In genomic region chr12:25264408-25264807, GRCm38 (mm10) we compare ENCODE assay signal across 22 mouse cellular contexts.
A peak's percentile ranks its signal among the peaks of the same experiment; 100 is the strongest.
DNase-seq lines count a peak whose midpoint lies in the region; ATAC-seq and TF ChIP-seq lines count a peak whose summit lies in the region.
"Had no signal": no experiment of that assay in that cellular context is flagged by ENCODE, and none has a peak within 500 bp of the region (broad histone marks: within the 10 kb centered on the region; RNA-seq: fewer than 3 reads in every experiment).

No protein-coding gene starts in this region.

- 88% methylated on average over 3 of the region's 3 CpGs for WGBS in forebrain, embryonic 10.5 days
- WGBS in forebrain, postnatal 0 days, result 86% methylated on average over 3 of the region's 3 CpGs
- WGBS in kidney, embryonic 14.5 days, result 43% methylated on average over 3 of the region's 3 CpGs
- WGBS in liver, adult 2 months, result 89% methylated on average over 3 of the region's 3 CpGs
- 65% methylated on average over 3 of the region's 3 CpGs for WGBS in liver, embryonic 12.5 days (ENCODE audit: insufficient replicate concordance)

- no peaks in the 10 kb centered on the region for H3K36me3 ChIP-seq in forebrain, embryonic 10.5 days (replicated peaks)
- H3K36me3 ChIP-seq in forebrain, postnatal 0 days (ENCODE audit: insufficient read depth), result no peaks in the 10 kb centered on the region
- no peaks in the 10 kb centered on the region for H3K36me3 ChIP-seq in kidney, embryonic 14.5 days (ENCODE audit: control insufficient read depth, insufficient read depth, low read length)
- H3K36me3 ChIP-seq in liver, adult 2 months (ENCODE audit: control insufficient read depth, insufficient read depth, low read length), result no peaks in the 10 kb centered on the region
- H3K36me3 ChIP-seq in liver, embryonic 12.5 days, result no peaks in the 10 kb centered on the region
- H3K36me3 ChIP-seq: embryonic facial prominence, embryonic 12.5 days; forebrain, embryonic 12.5 days; heart, embryonic 10.5 days; hindbrain, embryonic 12.5 days had no signal

- TF ChIP-seq CTCF in forebrain, postnatal 0 days (IDR thresholded peaks at IDR 0.05; ENCODE audit: low read depth), result no peak
- TF ChIP-seq CTCF in liver, adult 2 months (IDR thresholded peaks at IDR 0.05; ENCODE audit: low read depth, low read length), result no peak

- no peak for ATAC-seq in forebrain, postnatal 0 days
- peak; percentile 56; the same call in 1 of the 2 replicates for ATAC-seq in kidney, embryonic 14.5 days (ENCODE audit: low FRiP score, low TSS enrichment)
- no peak for ATAC-seq in liver, embryonic 12.5 days
- ATAC-seq: CD4-positive, CD25-positive, alpha-beta regulatory T cell, adult 4 months; forebrain, embryonic 16.5 days; hindbrain, embryonic 16.5 days had no signal

- 0 out of 2 replicates have a peak overlapping the region, but pooled peaks have one; percentile 16 for H3K27ac ChIP-seq in forebrain, embryonic 10.5 days
- H3K27ac ChIP-seq in forebrain, postnatal 0 days (ENCODE audit: low read depth, low read length), result no peak overlapping the region
- no peak overlapping the region for H3K27ac ChIP-seq in kidney, embryonic 14.5 days (ENCODE audit: low read depth, low read length)
- no peak overlapping the region for H3K27ac ChIP-seq in liver, adult 2 months (replicated peaks; ENCODE audit: insufficient read depth, low read depth, low read length)
- no peak overlapping the region for H3K27ac ChIP-seq in liver, embryonic 12.5 days
- H3K27ac ChIP-seq: embryonic facial prominence, embryonic 12.5 days; forebrain, embryonic 12.5 days; heart, embryonic 10.5 days; hindbrain, embryonic 12.5 days had no signal

- peaks cover 40% of the 10 kb centered on the region for H3K4me1 ChIP-seq in forebrain, embryonic 10.5 days
- H3K4me1 ChIP-seq in forebrain, postnatal 0 days (ENCODE audit: insufficient read depth), result peaks cover 5% of the 10 kb centered on the region; the same call in 1 of the 2 replicates
- H3K4me1 ChIP-seq in kidney, embryonic 14.5 days (ENCODE audit: control insufficient read depth, insufficient read depth, low read length), result peaks cover 17% of the 10 kb centered on the region
- H3K4me1 ChIP-seq in liver, adult 2 months (ENCODE audit: control insufficient read depth, insufficient read depth, low read length), result peaks cover 18% of the 10 kb centered on the region
- H3K4me1 ChIP-seq in liver, embryonic 12.5 days, result peaks cover 7% of the 10 kb centered on the region

- no peak overlapping the region for H3K4me2 ChIP-seq in forebrain, postnatal 0 days (ENCODE audit: low read depth)
- H3K4me2 ChIP-seq in kidney, embryonic 14.5 days (replicated peaks; ENCODE audit: low read depth, low read length), result no peak overlapping the region
- H3K4me2 ChIP-seq in liver, embryonic 12.5 days, result no peak overlapping the region
- H3K4me2 ChIP-seq: embryonic facial prominence, embryonic 12.5 days; forebrain, embryonic 12.5 days; hindbrain, embryonic 12.5 days had no signal

- no peak overlapping the region for H3K4me3 ChIP-seq in forebrain, embryonic 10.5 days
- H3K4me3 ChIP-seq in forebrain, postnatal 0 days (ENCODE audit: low read depth, low read length), result no peak overlapping the region
- no peak overlapping the region for H3K4me3 ChIP-seq in kidney, embryonic 14.5 days (ENCODE audit: low read length)
- no peak overlapping the region for H3K4me3 ChIP-seq in liver, adult 2 months (ENCODE audit: insufficient read depth, low read depth, low read length)
- H3K4me3 ChIP-seq in liver, embryonic 12.5 days, result no peak overlapping the region
- H3K4me3 ChIP-seq: embryonic facial prominence, embryonic 12.5 days; forebrain, embryonic 12.5 days; heart, embryonic 10.5 days; hindbrain, embryonic 12.5 days had no signal

- no peak for DNase-seq in forebrain, embryonic 10.5 days (ENCODE audit: extremely low spot score, low spot score)
- DNase-seq in forebrain, postnatal 0 days, result no peak
- DNase-seq in kidney, postnatal 36 days, result no peak
- peak; percentile 26 for DNase-seq in liver, adult 2 months (ENCODE audit: extremely low read depth, low read depth, low spot score)
- DNase-seq in thymus, postnatal 4 days, result no peak
- DNase-seq: adrenal gland, postnatal 10 days; B cell, adult 2 months; cerebellum, adult 11-12 months; cerebellum, adult 9-10 months; cerebellum, postnatal 25 days; gastrocnemius, postnatal 14 days; heart, postnatal 10 days; heart, postnatal 4 days had no signal

- no peak for TF ChIP-seq POLR2A in liver, adult 2 months (IDR thresholded peaks at IDR 0.05; ENCODE audit: extremely low read depth, insufficient read depth, low read length)

- H3K27me3 ChIP-seq in forebrain, embryonic 10.5 days (ENCODE audit: poor library complexity, severe bottlenecking), result peaks cover 17% of the 10 kb centered on the region; the same call in 1 of the 2 replicates
- H3K27me3 ChIP-seq in forebrain, postnatal 0 days (ENCODE audit: insufficient read depth, low read length), result no peaks in the 10 kb centered on the region
- no peaks in the 10 kb centered on the region for H3K27me3 ChIP-seq in kidney, embryonic 14.5 days (ENCODE audit: control insufficient read depth, insufficient read depth, low read length)
- no peaks in the 10 kb centered on the region for H3K27me3 ChIP-seq in liver, adult 2 months (ENCODE audit: control insufficient read depth, insufficient read depth, low read length)
- peaks cover 4% of the 10 kb centered on the region; the same call in 1 of the 2 replicates for H3K27me3 ChIP-seq in liver, embryonic 12.5 days (replicated peaks)
- H3K27me3 ChIP-seq: hindbrain, embryonic 12.5 days had no signal

- H3K9me3 ChIP-seq in forebrain, embryonic 10.5 days, result no peaks in the 10 kb centered on the region
- H3K9me3 ChIP-seq in forebrain, postnatal 0 days (ENCODE audit: low read length), result no peaks in the 10 kb centered on the region
- H3K9me3 ChIP-seq in kidney, embryonic 14.5 days (ENCODE audit: control insufficient read depth, low read length), result no peaks in the 10 kb centered on the region
- no peaks in the 10 kb centered on the region for H3K9me3 ChIP-seq in liver, embryonic 12.5 days (replicated peaks)
- H3K9me3 ChIP-seq: embryonic facial prominence, embryonic 12.5 days; forebrain, embryonic 12.5 days; heart, embryonic 10.5 days; hindbrain, embryonic 12.5 days had no signal

- H3K79me2 ChIP-seq in liver, adult 2 months (ENCODE audit: control insufficient read depth, insufficient read depth, low read length), result no peaks in the 10 kb centered on the region

- no peak overlapping the region for H3K9ac ChIP-seq in forebrain, postnatal 0 days
- H3K9ac ChIP-seq in kidney, embryonic 14.5 days (ENCODE audit: low read depth, low read length), result no peak overlapping the region
- H3K9ac ChIP-seq in liver, adult 2 months (ENCODE audit: low read depth, low read length), result no peak overlapping the region
- no peak overlapping the region for H3K9ac ChIP-seq in liver, embryonic 12.5 days
- H3K9ac ChIP-seq: embryonic facial prominence, embryonic 12.5 days; forebrain, embryonic 12.5 days; hindbrain, embryonic 12.5 days had no signal
